Mouse (Mus musculus) left cerebral cortex, adult 2 months (tissue): ENCODE results near the gene Pecam1. TPM values are rescaled to one million over a fixed set of nuclear protein-coding genes. Genes with fewer than 3 reads are reported as not detected.
"Not testable (repeated sequence)": the region's sequence is repeated elsewhere in the genome, so short reads cannot be mapped to it uniquely, and the experiment has no call there.

Experiments used
- DNase-seq, 2 experiments: peaks; one replicate each; pipeline ENCODE4 v3.0.0; 2021 to 2022; ENCODE audit warnings: low spot score in 2 of 2, mixed read lengths in 1 of 2; ENCODE audit errors: extremely low spot score in 1 of 2
- H3K27ac ChIP-seq: fragments of 200-600 bp; 2 replicates; pipeline ENCODE4 v1.8.1; 2022
- H3K4me3 ChIP-seq: fragments of 200-600 bp; 2 replicates; pipeline ENCODE4 v1.8.1; 2022
- CTCF ChIP-seq: fragments of 200-600 bp; IDR thresholded peaks from 2 replicates; pipeline ENCODE4 v1.8.1; 2022; ENCODE audit warnings: antibody characterized with exemption, mild to moderate bottlenecking, moderate library complexity
- intact Hi-C: fragments of 180-260 bp; cut with DNase I; formaldehyde crosslinking; loops from one replicate; pipeline ENCODE4 v1.15.1; 2025
- total RNA-seq, 2 experiments: library from RNA; stranded (reverse); gene quantifications; 2 replicates each; pipeline ENCODE4 v1.2.3; 2021

Pecam1 gene
- total RNA-seq, 2 experiments from 2014 or later, result 17.3 to 22.0 TPM

GRCm38 (mm10) chr11:106767516-106767915, 17.1 kb upstream of the Pecam1 start:
- Histone ChIP-seq H3K27ac (no peak overlapping the region), H3K4me3 (no peak overlapping the region)
- DNase-seq, result peak in 1 of 2 experiments; percentile 1
- peak; percentile 7 for TF ChIP-seq CTCF
- intact Hi-C loops, result no loop called here

- intact Hi-C loops, result no loop called here
- no peak overlapping the region for H3K4me3 ChIP-seq
- TF ChIP-seq CTCF, result no peak
- DNase-seq, result no peak
- H3K27ac ChIP-seq, result no peak overlapping the region
Observed at GRCm38 (mm10) chr11:106766611-106767162, 16.3 kb upstream of the Pecam1 start.

- DNase-seq, result no peak
- Histone ChIP-seq H3K4me3 (no peak overlapping the region), H3K27ac (no peak overlapping the region)
- TF ChIP-seq CTCF, result no peak
- intact Hi-C loops, result no loop called here
Observed at GRCm38 (mm10) chr11:106762800-106763185, 12.4 kb upstream of the Pecam1 start.

GRCm38 (mm10) chr11:106762139-106762799, 11.8 kb upstream of the Pecam1 start:
- H3K27ac ChIP-seq, result no peak overlapping the region
- intact Hi-C loops, result no loop called here
- no peak for DNase-seq
- TF ChIP-seq CTCF, result no peak
- H3K4me3 ChIP-seq, result no peak overlapping the region

- no peak overlapping the region for H3K4me3 ChIP-seq
- H3K27ac ChIP-seq, result no peak overlapping the region
- intact Hi-C loops, result no loop called here
- TF ChIP-seq CTCF, result no peak
- DNase-seq, result no peak
Observed at GRCm38 (mm10) chr11:106760511-106760910, 10.1 kb upstream of the Pecam1 start.

- no peak for DNase-seq
- H3K4me3 ChIP-seq, result no peak overlapping the region
- H3K27ac ChIP-seq, result no peak overlapping the region
- intact Hi-C loops, result no loop called here
- no peak for TF ChIP-seq CTCF
Observed at GRCm38 (mm10) chr11:106759028-106759427, 8.6 kb upstream of the Pecam1 start.

- TF ChIP-seq CTCF, result no peak
- intact Hi-C loops, result no loop called here
- no peak for DNase-seq
- Histone ChIP-seq H3K27ac (no peak overlapping the region), H3K4me3 (no peak overlapping the region)
Observed at GRCm38 (mm10) chr11:106755583-106755982, 5.2 kb upstream of the Pecam1 start.

- Histone ChIP-seq H3K27ac (no peak overlapping the region), H3K4me3 (no peak overlapping the region)
- intact Hi-C loops, result no loop called here
- no peak for DNase-seq
- TF ChIP-seq CTCF, result no peak
Observed at GRCm38 (mm10) chr11:106753314-106753713, 2.9 kb upstream of the Pecam1 start.

GRCm38 (mm10) chr11:106752103-106752502, 1.7 kb upstream of the Pecam1 start:
- Histone ChIP-seq H3K27ac (no peak overlapping the region), H3K4me3 (no peak overlapping the region)
- intact Hi-C loops, result no loop called here
- no peak for TF ChIP-seq CTCF
- no peak for DNase-seq

GRCm38 (mm10) chr11:106751039-106752018, 901 bp upstream of the Pecam1 start, which contains the start of gene Milr1:
Gene Milr1 (plus strand): TSS chr11:106751226.
- intact Hi-C loops, result no loop called here

GRCm38 (mm10) chr11:106749557-106750120, 789 bp downstream of the Pecam1 start:
- H3K4me3 ChIP-seq, H3K27ac ChIP-seq, DNase-seq: not testable (repeated sequence)
- intact Hi-C loops, result loop anchor here (10.0 kb wide), 2 partner anchors 245 to 335 kb away; no protein-coding TSS in a partner anchor

More at GRCm38 (mm10) chr11:106751039-106752018, 901 bp upstream of the Pecam1 start, which contains the start of gene Milr1:
- no peak for DNase-seq
- no peak for TF ChIP-seq CTCF
- H3K27ac ChIP-seq, result no peak within 1 kb of the TSS
- no peak within 1 kb of the TSS for H3K4me3 ChIP-seq

- no peak for DNase-seq
- intact Hi-C loops, result loop anchor here (10.0 kb wide), 2 partner anchors 240 to 330 kb away; no protein-coding TSS in a partner anchor
- no peak overlapping the region for H3K27ac ChIP-seq
- no peak overlapping the region for H3K4me3 ChIP-seq
- TF ChIP-seq CTCF, result peak; percentile 24
Observed at GRCm38 (mm10) chr11:106744949-106745348, 5.5 kb downstream of the Pecam1 start.
